Mouse (Mus musculus) E14TG2a.4 (cell line): ENCODE measurements around the gene Cryga.
"Not testable (repeated sequence)": the region's sequence is repeated elsewhere in the genome, so short reads cannot be mapped to it uniquely, and the experiment has no call there.

ENCODE experiments used
- H3K27me3 ChIP-seq: 2 replicates; pipeline ENCODE4 v1.6.1; 2014; ENCODE audit warnings: low read length, control low read depth; ENCODE audit not compliant: insufficient read depth
- H3K36me3 ChIP-seq: 2 replicates; pipeline ENCODE4 v1.6.1; 2014; ENCODE audit warnings: low read length, control low read depth; ENCODE audit not compliant: insufficient read depth
- H3K4me1 ChIP-seq: replicated peaks from 2 replicates; pipeline ENCODE4 v1.6.1; 2014; ENCODE audit warnings: low read depth, low read length, control low read depth
- H3K4me3 ChIP-seq: replicated peaks from 2 replicates; pipeline ENCODE4 v1.5.1; 2014; ENCODE audit warnings: mild to moderate bottlenecking, low read length
- H3K9me3 ChIP-seq: 2 replicates; pipeline ENCODE4 v1.6.1; 2014; ENCODE audit warnings: low read length, control low read depth
- CTCF ChIP-seq: conservative IDR thresholded peaks from 2 replicates; pipeline ENCODE4 v1.5.1; 2014; ENCODE audit warnings: low read length
- NANOG ChIP-seq: IDR thresholded peaks from 2 replicates; pipeline ENCODE4 v1.6.1; 2014; ENCODE audit warnings: borderline replicate concordance, low read length, mixed read lengths
- POU5F1 ChIP-seq: IDR thresholded peaks from 2 replicates; pipeline ENCODE4 v1.6.1; 2014; ENCODE audit warnings: low read length, borderline replicate concordance

Gene Cryga

GRCm38 (mm10) chr1:65075607-65076006 lies 27.6 kb downstream of the Cryga start:
- Histone ChIP-seq H3K9me3 (no peaks in the 10 kb centered on the region), H3K36me3 (no peaks in the 10 kb centered on the region), H3K4me3 (no peak overlapping the region), H3K4me1 (peaks cover 6% of the 10 kb centered on the region; the same call in 1 of the 2 replicates), H3K27me3 (no peaks in the 10 kb centered on the region)
- TF ChIP-seq CTCF (no peak), NANOG (no peak), POU5F1 (no peak)

GRCm38 (mm10) chr1:65073589-65073988 lies 29.6 kb downstream of the Cryga start, which contains the start of gene Crygc:
Crygc (minus strand) TSS chr1:65073689.
- Histone ChIP-seq H3K36me3 (no peaks in the 10 kb centered on the region), H3K4me1 (peaks cover 10% of the 10 kb centered on the region), H3K9me3 (no peaks in the 10 kb centered on the region), H3K4me3 (peak within 1 kb of the TSS; percentile 50), H3K27me3 (no peaks in the 10 kb centered on the region)
- TF ChIP-seq POU5F1: no peak
- no peak for TF ChIP-seq CTCF
- TF ChIP-seq NANOG: no peak

- Histone ChIP-seq H3K27me3 (0 out of 2 replicates have a peak, but pooled peaks cover under 1% of the 10 kb centered on the region), H3K9me3 (peaks cover 27% of the 10 kb centered on the region), H3K36me3 (no peaks in the 10 kb centered on the region), H3K4me1 (peaks cover 15% of the 10 kb centered on the region), H3K4me3 (no peak overlapping the region)
- no peak for TF ChIP-seq CTCF
- peak; percentile 59 for TF ChIP-seq NANOG
Measured at GRCm38 (mm10) chr1:65067842-65068241, 35.3 kb downstream of the Cryga start.

- Histone ChIP-seq H3K4me3 (no peak overlapping the region), H3K27me3 (peaks cover 4% of the 10 kb centered on the region; the same call in 1 of the 2 replicates), H3K36me3 (no peaks in the 10 kb centered on the region), H3K9me3 (peaks cover 27% of the 10 kb centered on the region), H3K4me1 (peaks cover 13% of the 10 kb centered on the region)
- TF ChIP-seq CTCF: no peak
- no peak for TF ChIP-seq POU5F1
- no peak for TF ChIP-seq NANOG
Measured at GRCm38 (mm10) chr1:65064201-65064600, 39.0 kb downstream of the Cryga start.

- Histone ChIP-seq H3K27me3 (peaks cover 4% of the 10 kb centered on the region; the same call in 1 of the 2 replicates), H3K9me3 (peaks cover 27% of the 10 kb centered on the region), H3K4me3 (peak within 1 kb of the TSS; percentile 59), H3K4me1 (peaks cover 7% of the 10 kb centered on the region), H3K36me3 (no peaks in the 10 kb centered on the region)
- TF ChIP-seq CTCF (no peak), NANOG (no peak), POU5F1 (no peak)
Measured at GRCm38 (mm10) chr1:65063352-65063751, 39.8 kb downstream of the Cryga start, which contains the start of gene Crygd. Crygd (minus strand) TSS chr1:65063452.

- H3K36me3 ChIP-seq: no peaks in the 10 kb centered on the region
- peaks cover 29% of the 10 kb centered on the region for H3K4me1 ChIP-seq
- no peak for TF ChIP-seq POU5F1
- TF ChIP-seq NANOG: no peak
- no peak for TF ChIP-seq CTCF
- peaks cover 12% of the 10 kb centered on the region for H3K27me3 ChIP-seq
- no peaks in the 10 kb centered on the region for H3K9me3 ChIP-seq
- H3K4me3 ChIP-seq: no peak overlapping the region; the same call in 1 of the 2 replicates
Measured at GRCm38 (mm10) chr1:65052140-65052539, 51.0 kb downstream of the Cryga start.

GRCm38 (mm10) chr1:65051696-65052095 lies 51.5 kb downstream of the Cryga start:
- Histone ChIP-seq H3K27me3 (peaks cover 12% of the 10 kb centered on the region), H3K36me3 (no peaks in the 10 kb centered on the region), H3K9me3 (no peaks in the 10 kb centered on the region), H3K4me1 (peaks cover 29% of the 10 kb centered on the region), H3K4me3 (peak overlapping the region; percentile 39)
- TF ChIP-seq POU5F1: no peak
- no peak for TF ChIP-seq NANOG
- TF ChIP-seq CTCF: no peak

- H3K4me3 ChIP-seq: peak within 1 kb of the TSS; percentile 39
Measured at GRCm38 (mm10) chr1:65050952-65051351, 52.2 kb downstream of the Cryga start, which contains the start of gene Cryge. Cryge (minus strand) TSS chr1:65051149.

More at GRCm38 (mm10) chr1:65050952-65051351, 52.2 kb downstream of the Cryga start, which contains the start of gene Cryge:
- H3K4me1 ChIP-seq: peaks cover 29% of the 10 kb centered on the region
- H3K27me3 ChIP-seq: peaks cover 12% of the 10 kb centered on the region
- not testable (repeated sequence) for H3K36me3 ChIP-seq, H3K9me3 ChIP-seq
